Mouse (Mus musculus) CH12.LX (cell line): Measurements from ENCODE around the gene 1810010H24Rik.
A peak's percentile ranks its signal among the peaks of the same experiment; 100 is the strongest.

ENCODE experiments used
- CTCF ChIP-seq, 2 experiments: IDR thresholded peaks in 1 of 2; conservative IDR thresholded peaks in 1 of 2; 2 replicates each; pipeline ENCODE4 v1.5.1; 2011 to 2012; ENCODE audit warnings: low read depth in 2 of 2, low read length in 2 of 2, improper control_type of control experiment in 1 of 2, inconsistent platforms in 1 of 2, mild to moderate bottlenecking in 1 of 2, moderate library complexity in 1 of 2
- E2F4 ChIP-seq: IDR thresholded peaks from 2 replicates; pipeline ENCODE4 v1.6.1; 2011; ENCODE audit warnings: low read depth, low read length, improper control_type of control experiment; ENCODE audit not compliant: insufficient replicate concordance
- POLR2A ChIP-seq: IDR thresholded peaks from 2 replicates; pipeline ENCODE4 v1.6.1; 2011; ENCODE audit warnings: low read depth, mild to moderate bottlenecking, improper control_type of control experiment, low read length

DNA sequence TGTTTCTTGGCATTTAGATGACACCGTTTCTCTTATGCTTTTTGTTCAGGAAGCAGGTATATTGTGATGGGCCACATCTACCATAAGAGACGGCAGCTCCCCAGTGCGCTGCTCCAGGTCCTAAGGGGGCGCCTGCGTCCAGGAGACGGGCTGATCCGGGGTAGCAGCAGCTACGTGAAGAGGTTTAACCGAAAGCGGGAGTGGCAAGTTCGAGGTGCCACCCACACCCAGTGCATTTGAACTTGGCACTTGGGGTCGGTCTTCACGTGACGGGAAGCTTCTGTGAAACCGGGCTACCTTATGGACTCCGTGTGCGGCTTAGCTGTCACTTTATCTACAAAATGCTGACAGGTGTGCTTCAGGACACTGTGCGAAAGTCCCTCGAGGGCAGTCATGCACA, 4.1 kb downstream of the 1810010H24Rik start:
- TF ChIP-seq E2F4 (no peak), CTCF (conservative IDR thresholded peaks at IDR 0.05 in 1 of 2, IDR thresholded peaks at IDR 0.05 in 1 of 2; ENCODE audit: low read depth in 2 of 2, low read length in 2 of 2) (no peak), POLR2A (0 out of 2 replicates have a peak, but pooled peaks have one; percentile 19)
